Comparison of ENCODE assay signal across 9 mouse cellular contexts in genomic region chr7:57648136-57648755, GRCm38 (mm10).
DNase-seq lines count a peak whose midpoint lies in the region; ATAC-seq lines count a peak whose summit lies in the region.
"Had no signal": no experiment of that assay in that cellular context is flagged by ENCODE, and none has a peak within 500 bp of the region (broad histone marks: within the 10 kb centered on the region; RNA-seq: fewer than 3 reads in every experiment).

No protein-coding gene starts in this region.

- peak; percentile 26 to 65 for DNase-seq in frontal cortex, postnatal 36 days (ENCODE audit: low spot score in 2 of 2)
- no peak for DNase-seq in frontal cortex, postnatal 10 days (ENCODE audit: low spot score in 2 of 2)
- peak; percentile 71 to 75 for DNase-seq in cerebellum, postnatal 10 days
- DNase-seq in layer of hippocampus, postnatal 25 days (ENCODE audit: extremely low spot score in 1 of 2, low spot score in 1 of 2): peak; percentile 34 to 38
- peak; percentile 21 to 59 for DNase-seq in right cerebral cortex, postnatal 36 days (ENCODE audit: low spot score in 2 of 2)
- no peak for DNase-seq in kidney, postnatal 4 days

- no peak for ATAC-seq in megakaryocyte progenitor cell, adult 5-6 weeks (replicated peaks; ENCODE audit: poor library complexity)
- no peak for ATAC-seq in monocyte, adult 5-6 weeks (replicated peaks; ENCODE audit: insufficient number of reproducible peaks, low FRiP score, low TSS enrichment, poor library complexity, severe bottlenecking)
- ATAC-seq: intestine, embryonic 16.5 days had no signal

Comparison
In these comparisons a context has a peak if more than half of its experiments do, and no peak if none do; other contexts are left out.
1. DNase-seq: peak in frontal cortex, postnatal 36 days (2 of 2), cerebellum, postnatal 10 days (2 of 2), layer of hippocampus, postnatal 25 days (2 of 2) and right cerebral cortex, postnatal 36 days (2 of 2); none in frontal cortex, postnatal 10 days (0 of 2) and kidney, postnatal 4 days (0 of 2).